Comparison of ENCODE assay signal across 13 mouse cellular contexts in the genomic region with DNA sequence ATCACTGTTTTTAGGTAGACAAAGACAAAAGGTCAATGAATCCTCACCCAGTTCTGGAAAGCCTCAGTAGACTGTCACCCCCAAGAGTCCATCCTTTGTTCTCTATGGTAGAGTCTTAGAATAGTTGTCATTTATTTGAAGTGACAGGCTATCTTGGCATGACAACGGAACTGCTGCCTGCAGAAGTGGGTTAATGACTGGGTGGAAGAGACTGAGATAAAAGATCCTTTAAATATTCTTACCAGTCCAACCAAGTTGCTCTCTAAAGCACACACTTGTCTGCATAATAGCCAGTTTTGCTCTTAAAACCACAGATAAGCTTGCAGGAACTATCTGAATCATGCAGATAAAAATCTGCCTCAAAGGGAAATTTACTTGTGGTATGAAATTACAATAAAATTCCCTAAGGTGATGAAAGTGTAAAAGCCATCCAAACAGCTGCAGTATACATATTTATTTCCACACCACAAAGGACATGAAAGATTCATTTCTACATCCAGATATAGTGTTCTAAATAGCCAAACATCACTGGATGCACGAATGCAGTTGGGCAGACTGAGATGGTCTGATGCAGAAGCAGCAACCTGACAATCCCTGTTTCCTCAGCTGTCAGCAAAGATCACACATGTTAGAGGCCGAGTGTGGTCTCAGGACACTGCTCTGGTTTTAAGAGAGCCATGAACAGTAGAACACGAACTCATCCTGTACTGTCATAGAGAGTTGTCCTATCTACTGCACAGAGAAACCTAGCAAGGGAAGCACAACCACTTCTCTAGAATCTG.
A peak's percentile ranks its signal among the peaks of the same experiment; 100 is the strongest.
DNase-seq lines count a peak whose midpoint lies in the region; ATAC-seq and TF ChIP-seq lines count a peak whose summit lies in the region.
"Had no signal": no experiment of that assay in that cellular context is flagged by ENCODE, and none has a peak within 500 bp of the region (broad histone marks: within the 10 kb centered on the region; RNA-seq: fewer than 3 reads in every experiment).

No protein-coding gene starts in this region.

- no peak overlapping the region for H3K4me3 ChIP-seq in heart, embryonic 16.5 days (ENCODE audit: low read length)
- H3K4me3 ChIP-seq in hindbrain, embryonic 14.5 days (replicated peaks; ENCODE audit: low read length), result no peak overlapping the region
- H3K4me3 ChIP-seq in olfactory bulb, adult 2 months (ENCODE audit: insufficient read depth, low read depth, low read length), result no peak overlapping the region
- H3K4me3 ChIP-seq: embryonic facial prominence, embryonic 15.5 days had no signal

- ATAC-seq in heart, embryonic 16.5 days (replicated peaks; ENCODE audit: extremely low read depth, insufficient read depth, low FRiP score), result peak; percentile 41; the same call in 1 of the 2 replicates
- ATAC-seq in hindbrain, embryonic 14.5 days (ENCODE audit: low FRiP score), result peak; percentile 66; the same call in 1 of the 2 replicates
- ATAC-seq: activated CD4-positive, CD25-positive, alpha-beta regulatory T cell, adult 4 months; lung, postnatal 0 days had no signal

- H3K9me3 ChIP-seq in heart, embryonic 16.5 days (replicated peaks; ENCODE audit: control insufficient read depth, low read length), result no peaks in the 10 kb centered on the region
- H3K9me3 ChIP-seq in hindbrain, embryonic 14.5 days (ENCODE audit: control insufficient read depth, low read length), result no peaks in the 10 kb centered on the region
- H3K9me3 ChIP-seq: embryonic facial prominence, embryonic 15.5 days had no signal

- H3K27me3 ChIP-seq in heart, embryonic 16.5 days (ENCODE audit: control insufficient read depth, insufficient read depth, low read length), result no peaks in the 10 kb centered on the region
- H3K27me3 ChIP-seq in hindbrain, embryonic 14.5 days (ENCODE audit: control insufficient read depth, insufficient read depth, low read length), result no peaks in the 10 kb centered on the region
- H3K27me3 ChIP-seq: embryonic facial prominence, embryonic 15.5 days had no signal

- no peak for DNase-seq in heart, adult 11 months
- DNase-seq in Muller cell, postnatal 12 days (ENCODE audit: inconsistent ontology term), result peak; percentile 77
- no peak for DNase-seq in hindbrain, embryonic 14.5 days (ENCODE audit: low spot score)
- DNase-seq in thymus, postnatal 4 days, result no peak
- DNase-seq in thymus, adult 18-20 months, result no peak
- DNase-seq: cerebellum, postnatal 25 days; gastrocnemius, postnatal 14 days; thymus, adult 2 months had no signal

- peak overlapping the region; percentile 37; the same call in 1 of the 2 replicates for H3K27ac ChIP-seq in heart, embryonic 16.5 days (ENCODE audit: low read length)
- H3K27ac ChIP-seq in hindbrain, embryonic 14.5 days, result peak overlapping the region; percentile 15; the same call in 1 of the 2 replicates
- H3K27ac ChIP-seq in olfactory bulb, adult 2 months (ENCODE audit: insufficient read depth, low read depth, low read length), result peak overlapping the region; percentile 97
- H3K27ac ChIP-seq: embryonic facial prominence, embryonic 15.5 days had no signal

- TF ChIP-seq CTCF in olfactory bulb, adult 2 months (IDR thresholded peaks at IDR 0.05; ENCODE audit: insufficient read depth, low read depth, low read length), result no peak

- H3K36me3 ChIP-seq in heart, embryonic 16.5 days (ENCODE audit: control insufficient read depth, insufficient read depth), result no peaks in the 10 kb centered on the region
- no peaks in the 10 kb centered on the region for H3K36me3 ChIP-seq in hindbrain, embryonic 14.5 days (replicated peaks; ENCODE audit: control insufficient read depth, insufficient read depth)
- H3K36me3 ChIP-seq: embryonic facial prominence, embryonic 15.5 days had no signal

- H3K9ac ChIP-seq in heart, embryonic 16.5 days (ENCODE audit: low read length), result no peak overlapping the region
- H3K9ac ChIP-seq in hindbrain, embryonic 14.5 days, result no peak overlapping the region
- H3K9ac ChIP-seq: embryonic facial prominence, embryonic 15.5 days had no signal

- WGBS in heart, embryonic 16.5 days, result 35% methylated on average over 4 of the region's 4 CpGs
- WGBS in hindbrain, embryonic 14.5 days, result 44% methylated on average over 4 of the region's 4 CpGs
- WGBS in olfactory bulb, adult 2 months, result 31% methylated on average over 4 of the region's 4 CpGs

- no peak for TF ChIP-seq POLR2A in olfactory bulb, adult 2 months (IDR thresholded peaks at IDR 0.05; ENCODE audit: insufficient read depth, low read depth, low read length)

- H3K4me2 ChIP-seq in heart, embryonic 16.5 days (ENCODE audit: low read depth, low read length), result no peak overlapping the region
- H3K4me2 ChIP-seq in hindbrain, embryonic 14.5 days (replicated peaks), result no peak overlapping the region
- H3K4me2 ChIP-seq: embryonic facial prominence, embryonic 15.5 days had no signal

- peaks cover 8% of the 10 kb centered on the region; the same call in 1 of the 2 replicates for H3K4me1 ChIP-seq in heart, embryonic 16.5 days (ENCODE audit: control insufficient read depth, insufficient read depth, low read length)
- peaks cover 13% of the 10 kb centered on the region for H3K4me1 ChIP-seq in hindbrain, embryonic 14.5 days (replicated peaks; ENCODE audit: control insufficient read depth, insufficient read depth, low read length)
- peaks cover 5% of the 10 kb centered on the region; the same call in 1 of the 2 replicates for H3K4me1 ChIP-seq in olfactory bulb, adult 2 months (ENCODE audit: control insufficient read depth, insufficient read depth, low read length)
- H3K4me1 ChIP-seq: embryonic facial prominence, embryonic 15.5 days had no signal

Comparison
In these comparisons a context has a peak if more than half of its experiments do, and no peak if none do; other contexts are left out.
1. H3K27ac ChIP-seq: peak in every context shown above with its lines; median percentile 97 in olfactory bulb, adult 2 months; 37 in heart, embryonic 16.5 days; 15 in hindbrain, embryonic 14.5 days.